ENCODE assay signal across 8 mouse cellular contexts in genomic region chr7:80111066-80112045, GRCm38 (mm10). TPM values are rescaled to one million over a fixed set of nuclear protein-coding genes. Genes with fewer than 3 reads are reported as not detected.
A peak's percentile ranks its signal among the peaks of the same experiment; 100 is the strongest.
DNase-seq lines count a peak whose midpoint lies in the region; ATAC-seq and TF ChIP-seq lines count a peak whose summit lies in the region.
"Had no signal": no experiment of that assay in that cellular context is flagged by ENCODE, and none has a peak within 500 bp of the region (broad histone marks: within the 10 kb centered on the region; RNA-seq: fewer than 3 reads in every experiment).

No protein-coding gene starts in this region.

- peak overlapping the region; percentile 95 for H3K4me3 ChIP-seq in heart, embryonic 16.5 days (ENCODE audit: low read length)
- H3K4me3 ChIP-seq in midbrain, embryonic 15.5 days: no peak overlapping the region
- H3K4me3 ChIP-seq in midbrain, embryonic 11.5 days (ENCODE audit: low read depth, low read length): no peak overlapping the region
- H3K4me3 ChIP-seq in forebrain, postnatal 0 days (ENCODE audit: low read depth, low read length): no peak overlapping the region
- no peak overlapping the region for H3K4me3 ChIP-seq in stomach, postnatal 0 days (ENCODE audit: low read depth, low read length)
- H3K4me3 ChIP-seq: midbrain, embryonic 12.5 days had no signal

- no peak for DNase-seq in heart, adult 9 months (ENCODE audit: low spot score in 2 of 2)
- no peak for DNase-seq in midbrain, embryonic 11.5 days (ENCODE audit: low spot score, missing footprints)
- peak; percentile 32 for DNase-seq in forebrain, postnatal 0 days
- no peak for DNase-seq in stomach, postnatal 0 days (ENCODE audit: low spot score)

- peaks cover 4% of the 10 kb centered on the region; the same call in 1 of the 2 replicates for H3K9me3 ChIP-seq in heart, embryonic 16.5 days (replicated peaks; ENCODE audit: control insufficient read depth, low read length)
- no peaks in the 10 kb centered on the region for H3K9me3 ChIP-seq in midbrain, embryonic 15.5 days
- no peaks in the 10 kb centered on the region; the same call in 1 of the 2 replicates for H3K9me3 ChIP-seq in midbrain, embryonic 11.5 days (ENCODE audit: control insufficient read depth, low read length)
- no peaks in the 10 kb centered on the region for H3K9me3 ChIP-seq in forebrain, postnatal 0 days (ENCODE audit: low read length)
- H3K9me3 ChIP-seq in stomach, postnatal 0 days (ENCODE audit: control insufficient read depth, low read length): no peaks in the 10 kb centered on the region
- H3K9me3 ChIP-seq: midbrain, embryonic 12.5 days had no signal

- peak overlapping the region; percentile 72 for H3K4me2 ChIP-seq in heart, embryonic 16.5 days (ENCODE audit: low read depth, low read length)
- no peak overlapping the region for H3K4me2 ChIP-seq in midbrain, embryonic 15.5 days
- no peak overlapping the region for H3K4me2 ChIP-seq in midbrain, embryonic 11.5 days
- H3K4me2 ChIP-seq in forebrain, postnatal 0 days (ENCODE audit: low read depth): no peak overlapping the region
- no peak overlapping the region for H3K4me2 ChIP-seq in stomach, postnatal 0 days (replicated peaks; ENCODE audit: low read depth)
- H3K4me2 ChIP-seq: midbrain, embryonic 12.5 days had no signal

- peaks cover 11% of the 10 kb centered on the region for H3K36me3 ChIP-seq in heart, embryonic 16.5 days (ENCODE audit: control insufficient read depth, insufficient read depth)
- H3K36me3 ChIP-seq in midbrain, embryonic 15.5 days (replicated peaks): no peaks in the 10 kb centered on the region
- no peaks in the 10 kb centered on the region; the same call in 1 of the 2 replicates for H3K36me3 ChIP-seq in midbrain, embryonic 11.5 days (ENCODE audit: control insufficient read depth, insufficient read depth, low read length)
- H3K36me3 ChIP-seq in forebrain, postnatal 0 days (ENCODE audit: insufficient read depth): no peaks in the 10 kb centered on the region
- H3K36me3 ChIP-seq in stomach, postnatal 0 days (ENCODE audit: control insufficient read depth, insufficient read depth, low read length): no peaks in the 10 kb centered on the region

- H3K27ac ChIP-seq in heart, embryonic 16.5 days (ENCODE audit: low read length): peak overlapping the region; percentile 100
- H3K27ac ChIP-seq in midbrain, embryonic 15.5 days: peak overlapping the region; percentile 7; the same call in 1 of the 2 replicates
- no peak overlapping the region for H3K27ac ChIP-seq in midbrain, embryonic 11.5 days (ENCODE audit: low read depth, low read length)
- H3K27ac ChIP-seq in forebrain, postnatal 0 days (ENCODE audit: low read depth, low read length): no peak overlapping the region
- H3K27ac ChIP-seq in stomach, postnatal 0 days (replicated peaks): peak overlapping the region; percentile 53; the same call in 1 of the 2 replicates
- H3K27ac ChIP-seq: midbrain, embryonic 12.5 days had no signal

- ATAC-seq in heart, embryonic 16.5 days (replicated peaks; ENCODE audit: extremely low read depth, insufficient read depth, low FRiP score): no peak
- no peak for ATAC-seq in midbrain, embryonic 15.5 days (replicated peaks)
- ATAC-seq in midbrain, embryonic 11.5 days (ENCODE audit: low FRiP score): no peak
- ATAC-seq in forebrain, postnatal 0 days: no peak
- no peak for ATAC-seq in stomach, postnatal 0 days (ENCODE audit: low FRiP score, low TSS enrichment)
- no peak for ATAC-seq in erythroblast, adult 5-6 weeks (replicated peaks; ENCODE audit: low FRiP score, poor library complexity, severe bottlenecking)

- WGBS in heart, embryonic 16.5 days: 42% methylated on average over 9 of the region's 9 CpGs
- 76% methylated on average over 9 of the region's 9 CpGs for WGBS in midbrain, embryonic 15.5 days
- WGBS in midbrain, embryonic 11.5 days: 88% methylated on average over 9 of the region's 9 CpGs
- WGBS in forebrain, postnatal 0 days: 50% methylated on average over 9 of the region's 9 CpGs
- WGBS in stomach, postnatal 0 days: 48% methylated on average over 9 of the region's 9 CpGs

- H3K4me1 ChIP-seq in heart, embryonic 16.5 days (ENCODE audit: control insufficient read depth, insufficient read depth, low read length): peaks cover 43% of the 10 kb centered on the region
- H3K4me1 ChIP-seq in midbrain, embryonic 15.5 days: peaks cover 46% of the 10 kb centered on the region
- peaks cover 21% of the 10 kb centered on the region for H3K4me1 ChIP-seq in midbrain, embryonic 11.5 days (ENCODE audit: control insufficient read depth, insufficient read depth, low read length)
- peaks cover 3% of the 10 kb centered on the region; the same call in 1 of the 2 replicates for H3K4me1 ChIP-seq in forebrain, postnatal 0 days (ENCODE audit: insufficient read depth)
- peaks cover 10% of the 10 kb centered on the region for H3K4me1 ChIP-seq in stomach, postnatal 0 days (replicated peaks; ENCODE audit: control insufficient read depth, insufficient read depth)

- peak overlapping the region; percentile 100 for H3K9ac ChIP-seq in heart, embryonic 16.5 days (ENCODE audit: low read length)
- H3K9ac ChIP-seq in midbrain, embryonic 15.5 days: no peak overlapping the region
- no peak overlapping the region for H3K9ac ChIP-seq in midbrain, embryonic 11.5 days (ENCODE audit: low read length)
- H3K9ac ChIP-seq in forebrain, postnatal 0 days: no peak overlapping the region
- no peak overlapping the region for H3K9ac ChIP-seq in stomach, postnatal 0 days (ENCODE audit: low read length)
- H3K9ac ChIP-seq: midbrain, embryonic 12.5 days had no signal

- no peak for TF ChIP-seq CTCF in forebrain, postnatal 0 days (IDR thresholded peaks at IDR 0.05; ENCODE audit: low read depth)
- TF ChIP-seq CTCF in stomach, postnatal 0 days (IDR thresholded peaks at IDR 0.05; ENCODE audit: low read depth): no peak

- no peaks in the 10 kb centered on the region for H3K27me3 ChIP-seq in heart, embryonic 16.5 days (ENCODE audit: control insufficient read depth, insufficient read depth, low read length)
- H3K27me3 ChIP-seq in midbrain, embryonic 15.5 days (replicated peaks): no peaks in the 10 kb centered on the region
- H3K27me3 ChIP-seq in midbrain, embryonic 11.5 days (ENCODE audit: control insufficient read depth, insufficient read depth, low read length): no peaks in the 10 kb centered on the region; the same call in 1 of the 2 replicates
- no peaks in the 10 kb centered on the region for H3K27me3 ChIP-seq in forebrain, postnatal 0 days (ENCODE audit: insufficient read depth, low read length)
- H3K27me3 ChIP-seq in stomach, postnatal 0 days (ENCODE audit: control insufficient read depth, insufficient read depth, low read length): no peaks in the 10 kb centered on the region
- H3K27me3 ChIP-seq: midbrain, embryonic 12.5 days had no signal

- no peak for TF ChIP-seq EP300 in stomach, postnatal 0 days (optimal IDR thresholded peaks at IDR 0.05)

RNA-seq across cellular contexts. Expression of gene Idh2, which starts 3.8 kb away (rescaled TPM):
- polyA plus RNA-seq in heart, embryonic 16.5 days (2015; fragmentation: Nextera tagmentation; extraction: Ambion mirVana): 2,779 and 2,782 TPM in 2 replicates
- polyA plus RNA-seq in midbrain, embryonic 15.5 days (2015; fragmentation: Nextera tagmentation; extraction: Ambion mirVana): 242 and 249 TPM in 2 replicates
- 349 and 357 TPM in 2 replicates for polyA plus RNA-seq in midbrain, embryonic 11.5 days (2014; fragmentation: Nextera tagmentation; extraction: Ambion mirVana)
- 143 and 145 TPM in 2 replicates for total RNA-seq in forebrain, postnatal 0 days (2014; rRNA removed)
- polyA plus RNA-seq in forebrain, postnatal 0 days (2015; fragmentation: Nextera tagmentation; extraction: Ambion mirVana): 110 and 128 TPM in 2 replicates
- polyA plus RNA-seq in stomach, postnatal 0 days (2015; fragmentation: Nextera tagmentation; extraction: Ambion mirVana): 288 TPM in 2 replicates
- 20.3 and 31.3 TPM in 2 replicates for total RNA-seq in erythroblast, adult 5-6 weeks (2015; ENCODE audit: low replicate concordance)
- total RNA-seq in erythroblast, adult 5-6 weeks (2017; ENCODE audit: low replicate concordance): 17.6 and 24.5 TPM in 2 replicates

Comparison
In these comparisons a context has a peak if more than half of its experiments do, and no peak if none do; other contexts are left out.
1. H3K27ac ChIP-seq: peak in heart, embryonic 16.5 days (single experiment), midbrain, embryonic 15.5 days (single experiment) and stomach, postnatal 0 days (single experiment); none in midbrain, embryonic 11.5 days (single experiment) and forebrain, postnatal 0 days (single experiment).